Mouse (Mus musculus) layer of hippocampus, adult 8-10 months (tissue): ENCODE data around the gene Cdc42bpg. TPM values are rescaled to one million over a fixed set of nuclear protein-coding genes. Genes with fewer than 3 reads are reported as not detected.

Source experiments
- DNase-seq, 2 experiments: peaks; one replicate each; pipeline ENCODE4 v3.0.0; 2022; ENCODE audit warnings: low spot score in 2 of 2
- total RNA-seq, 4 experiments: library from RNA; stranded (reverse); gene quantifications; 2 replicates each; pipeline ENCODE4 v1.2.4; 2022

The Cdc42bpg gene
- total RNA-seq, 4 experiments from 2014 or later = 5.9 to 9.5 (median 6.5) TPM

DNA sequence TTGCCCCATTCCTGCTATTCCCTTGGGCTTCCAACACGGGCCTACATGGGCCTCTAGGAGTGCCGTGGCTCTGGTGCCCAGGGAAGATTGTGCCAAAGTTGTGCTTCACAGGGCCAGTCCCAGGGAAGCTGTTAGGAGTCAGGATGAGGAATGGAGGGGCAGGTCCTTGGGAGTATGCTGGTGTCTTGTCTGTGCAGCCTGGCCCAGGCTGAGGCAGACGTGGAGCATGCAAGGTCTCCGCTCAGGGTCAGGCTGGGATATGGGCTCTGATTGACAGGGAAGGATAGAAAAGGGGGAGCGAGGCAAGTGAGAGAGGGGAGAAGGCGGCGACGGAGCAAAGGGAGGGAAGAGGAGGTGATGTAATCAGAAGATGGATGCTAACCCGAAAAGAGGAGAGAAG is 18.5 kb downstream of the Cdc42bpg start:
- DNase-seq = no peak

DNA sequence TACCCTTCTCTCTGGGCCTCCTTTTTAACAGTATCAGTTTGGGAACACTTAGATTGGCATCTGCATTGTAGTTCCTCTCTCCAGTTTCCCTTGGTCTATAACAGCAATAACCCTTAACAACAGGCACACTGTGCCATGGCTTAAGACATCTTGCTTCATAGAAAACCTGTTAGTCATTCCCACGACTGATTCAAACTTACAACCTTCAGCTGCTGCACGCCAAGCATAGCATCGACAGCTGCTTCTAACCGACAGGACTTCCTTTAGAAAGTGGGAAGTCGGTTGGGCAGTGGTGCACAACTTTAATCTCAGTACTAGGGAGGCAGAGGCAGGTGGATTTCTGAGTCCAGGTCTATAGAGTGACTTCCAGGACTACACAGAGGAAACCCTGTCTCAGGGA is 24.9 kb downstream of the Cdc42bpg start:
- no peak for DNase-seq

DNA sequence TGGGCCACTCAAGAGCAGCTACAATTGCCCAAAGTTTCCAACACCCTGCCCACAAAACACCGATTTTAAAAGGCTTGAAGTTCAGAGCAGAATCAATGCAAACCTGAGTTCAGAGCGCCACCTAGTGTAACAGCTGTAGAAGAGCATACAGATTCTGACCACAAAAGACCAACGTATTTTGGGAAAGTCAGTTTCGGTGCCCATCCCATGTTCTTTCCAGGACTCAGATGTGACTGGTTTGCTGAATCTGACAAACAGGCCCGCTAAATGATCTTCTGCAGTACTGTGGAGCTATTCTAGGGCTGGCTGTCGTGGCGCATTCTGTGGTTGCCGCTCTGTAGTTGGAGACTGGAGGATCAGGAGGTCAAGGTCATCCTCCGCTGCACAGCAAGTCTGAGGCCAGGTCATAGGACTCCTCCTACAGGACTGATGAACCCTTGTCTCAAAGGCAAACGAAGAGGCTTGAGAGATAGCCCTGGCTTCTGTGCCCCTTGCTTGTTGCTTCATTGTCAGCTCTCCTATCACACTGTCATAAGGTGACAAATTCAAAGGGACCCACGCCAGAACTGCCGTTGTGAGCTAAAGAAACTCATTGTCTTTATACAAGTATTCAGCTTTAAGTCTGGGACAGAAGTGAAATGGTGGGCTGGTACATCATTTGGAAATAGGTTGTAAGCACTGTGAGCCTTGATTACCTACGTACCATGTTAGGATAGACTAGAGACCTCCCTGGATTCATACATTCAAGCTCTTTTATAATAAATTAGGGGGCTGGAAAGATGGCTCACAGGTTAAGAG is 25.7 kb downstream of the Cdc42bpg start:
- DNase-seq = no peak

DNA sequence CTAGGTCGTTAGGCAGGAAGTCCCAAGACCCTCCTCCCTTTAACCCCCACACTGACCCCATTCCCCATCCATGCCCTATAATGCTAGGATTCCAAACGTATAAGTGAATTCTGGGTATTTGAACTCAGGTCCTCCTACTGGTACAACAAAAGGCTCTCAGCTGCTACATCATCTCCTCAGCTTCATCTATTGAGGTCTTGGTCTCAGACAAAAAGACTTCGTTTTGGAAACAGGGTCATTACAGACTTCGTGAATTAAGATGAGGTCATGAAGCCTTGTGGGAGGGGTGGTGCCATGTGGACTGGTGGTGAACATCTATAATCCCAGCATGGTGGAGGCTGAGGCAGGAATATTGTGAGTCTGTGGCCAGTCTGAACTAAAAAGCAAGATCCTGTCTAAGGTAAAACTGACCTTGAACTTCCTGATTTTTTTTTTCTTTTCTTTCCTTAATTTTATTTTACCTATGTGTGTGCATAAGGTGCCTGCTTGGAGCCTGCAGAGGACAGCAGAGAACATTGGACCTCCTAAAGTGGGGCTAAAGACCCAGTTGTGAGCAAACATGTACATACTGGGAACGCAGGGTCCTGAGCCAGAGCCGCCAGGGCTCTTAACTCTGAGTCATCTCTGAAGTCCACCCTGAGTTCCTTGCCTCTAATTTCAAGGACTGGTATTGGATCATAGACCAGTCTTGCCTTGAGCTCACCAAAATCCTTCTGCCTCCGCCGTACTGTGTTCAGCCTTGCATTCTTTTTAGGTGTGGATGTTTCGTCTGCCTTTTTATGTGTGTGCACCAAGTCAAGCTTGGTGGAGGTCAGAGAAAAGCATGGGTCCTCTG is 27.7 kb downstream of the Cdc42bpg start:
- no peak for DNase-seq

DNA sequence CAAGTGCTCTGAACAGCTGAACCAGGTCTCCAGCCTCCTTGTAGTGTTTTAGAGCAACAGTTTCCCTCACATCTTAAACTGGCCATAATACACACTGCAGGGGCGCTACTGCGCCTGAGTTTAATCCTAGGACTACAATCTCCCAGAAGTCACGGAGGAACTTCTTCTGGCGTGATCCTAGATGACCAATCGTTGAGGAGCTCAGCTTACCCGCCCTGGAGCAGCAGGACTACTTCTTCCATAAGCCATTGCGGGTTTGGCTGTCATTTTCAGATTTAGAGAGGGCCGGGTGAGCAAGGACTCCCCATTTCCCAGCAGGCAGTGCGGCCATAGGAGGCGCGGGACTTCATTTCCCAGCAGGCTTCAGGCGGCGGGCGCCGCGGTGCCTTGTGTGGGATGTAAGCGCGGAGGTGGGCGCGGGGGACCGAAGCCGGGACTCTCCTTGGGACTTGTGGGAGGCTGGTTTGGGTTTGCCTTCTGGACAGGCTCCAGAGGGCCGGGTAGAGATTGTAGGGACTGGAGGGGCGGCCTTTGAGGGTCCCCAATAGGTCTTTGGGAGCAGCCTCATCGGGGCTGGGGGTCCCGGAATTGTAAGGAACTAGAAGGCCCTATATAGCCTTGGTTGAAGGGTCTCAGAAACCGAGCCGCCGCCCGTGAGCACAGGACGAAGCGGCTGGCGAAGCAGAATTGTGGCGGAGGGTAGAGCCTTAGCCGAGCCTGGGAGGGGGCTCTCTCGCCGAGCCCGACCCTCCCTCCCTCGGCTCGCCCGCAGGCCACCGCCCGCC is 28.6 kb downstream of the Cdc42bpg start, which contains the start of gene Men1:
TSS of gene Men1 (plus strand) at position 307 of the 785 bp plus-strand sequence.
- peak; percentile 96 to 97 for DNase-seq

DNA sequence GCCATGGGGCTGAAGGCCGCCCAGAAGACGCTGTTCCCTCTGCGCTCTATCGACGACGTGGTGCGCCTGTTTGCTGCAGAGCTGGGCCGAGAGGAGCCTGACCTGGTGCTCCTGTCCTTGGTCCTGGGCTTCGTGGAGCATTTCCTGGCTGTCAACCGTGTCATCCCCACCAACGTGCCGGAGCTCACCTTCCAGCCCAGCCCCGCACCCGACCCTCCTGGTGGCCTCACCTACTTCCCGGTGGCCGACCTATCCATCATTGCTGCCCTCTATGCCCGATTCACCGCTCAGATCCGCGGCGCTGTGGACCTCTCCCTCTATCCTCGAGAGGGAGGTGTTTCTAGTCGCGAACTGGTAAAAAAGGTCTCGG is 29.2 kb downstream of the Cdc42bpg start:
- DNase-seq = no peak

DNA sequence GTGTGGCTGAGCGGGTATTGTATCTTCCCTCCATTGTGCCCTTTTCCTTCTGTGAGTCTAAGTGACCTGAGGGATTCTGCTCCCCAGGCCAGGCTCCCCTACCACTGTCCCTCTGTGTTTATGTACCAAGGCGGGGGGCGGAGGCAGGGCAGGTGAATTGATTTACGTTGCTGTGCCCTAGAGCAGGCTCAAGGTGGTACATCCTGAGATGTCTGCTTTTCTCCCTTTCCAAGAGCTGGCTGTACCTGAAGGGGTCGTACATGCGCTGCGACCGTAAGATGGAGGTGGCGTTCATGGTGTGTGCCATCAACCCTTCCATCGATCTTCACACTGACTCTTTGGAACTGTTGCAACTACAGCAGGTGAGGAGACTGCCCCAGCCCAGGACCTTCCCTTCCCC is 30.7 kb downstream of the Cdc42bpg start:
- no peak for DNase-seq

DNA sequence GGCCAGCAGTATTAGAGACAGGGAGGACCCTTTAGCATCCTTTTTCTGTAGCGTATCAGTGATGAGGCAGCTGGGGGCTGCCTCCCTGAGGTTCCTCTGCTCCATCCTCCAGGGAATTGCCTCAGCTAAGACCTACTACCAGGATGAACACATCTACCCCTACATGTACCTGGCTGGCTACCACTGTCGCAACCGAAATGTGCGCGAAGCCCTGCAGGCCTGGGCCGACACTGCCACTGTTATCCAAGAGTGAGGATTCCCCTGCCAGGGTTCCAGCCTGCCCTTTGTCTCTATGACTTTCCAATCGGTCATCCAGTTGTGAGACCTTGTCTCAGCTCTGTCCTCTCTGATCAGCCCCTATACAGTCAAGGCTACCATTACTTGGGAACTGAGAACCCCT is 31.9 kb downstream of the Cdc42bpg start:
- DNase-seq = no peak

DNA sequence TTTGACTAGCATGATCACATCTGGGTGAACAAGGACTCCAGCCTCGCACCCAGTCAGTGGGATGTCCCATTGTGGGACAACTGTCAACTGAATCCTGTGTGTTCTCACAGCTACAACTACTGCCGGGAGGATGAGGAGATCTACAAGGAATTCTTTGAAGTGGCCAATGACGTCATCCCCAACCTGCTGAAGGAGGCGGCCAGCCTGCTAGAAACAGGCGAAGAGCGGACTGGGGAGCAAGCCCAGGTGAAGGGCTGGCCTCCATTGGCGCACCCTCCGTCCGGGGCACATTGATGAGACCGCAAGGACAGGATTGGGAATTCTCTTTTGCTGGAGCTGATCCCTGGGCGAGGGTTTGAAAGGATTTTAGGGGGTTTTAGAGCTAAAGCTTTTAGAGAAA is 32.5 kb downstream of the Cdc42bpg start:
- DNase-seq = no peak

DNA sequence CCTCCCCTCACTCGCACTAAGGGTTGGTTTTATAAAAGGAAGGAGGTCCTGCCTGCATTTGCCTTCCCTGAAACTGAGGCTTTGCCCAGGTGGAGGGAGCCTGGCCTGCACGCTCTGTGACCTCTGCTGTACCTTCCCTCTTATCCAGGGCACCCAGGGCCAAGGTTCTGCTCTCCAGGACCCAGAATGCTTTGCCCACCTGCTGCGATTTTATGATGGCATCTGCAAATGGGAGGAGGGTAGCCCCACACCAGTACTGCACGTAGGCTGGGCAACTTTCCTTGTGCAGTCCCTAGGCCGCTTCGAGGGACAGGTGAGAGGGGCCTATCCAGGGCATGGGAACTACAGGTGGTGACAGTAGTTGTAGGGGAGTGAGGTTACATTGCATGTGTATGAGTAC is 32.9 kb downstream of the Cdc42bpg start:
- no peak for DNase-seq

DNA sequence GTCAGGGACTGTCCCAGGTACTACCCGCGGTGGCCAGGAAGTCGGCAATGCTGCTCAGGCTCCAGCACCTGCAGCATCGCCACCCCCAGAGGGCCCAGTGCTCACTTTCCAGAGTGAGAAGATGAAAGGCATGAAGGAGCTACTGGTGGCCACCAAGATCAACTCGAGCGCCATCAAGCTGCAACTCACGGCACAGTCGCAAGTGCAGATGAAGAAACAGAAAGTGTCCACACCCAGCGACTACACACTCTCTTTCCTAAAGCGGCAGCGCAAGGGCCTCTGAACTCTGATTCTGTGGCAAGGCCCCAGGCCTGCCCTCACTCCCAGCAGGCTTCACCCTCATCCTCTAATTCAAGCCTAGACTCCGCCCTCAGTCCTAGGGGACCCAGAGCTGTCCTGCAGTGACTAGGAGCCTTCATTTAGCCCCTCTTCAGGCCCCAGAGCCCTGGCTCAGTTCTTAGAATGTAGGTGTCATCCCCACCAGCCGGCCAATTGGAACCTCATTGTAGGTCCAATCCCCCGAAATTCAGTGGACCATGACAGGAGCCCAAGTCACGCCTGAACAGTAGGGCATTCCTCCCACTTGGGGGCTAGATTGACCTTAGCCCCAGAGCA is 33.7 kb downstream of the Cdc42bpg start:
- no peak for DNase-seq

DNA sequence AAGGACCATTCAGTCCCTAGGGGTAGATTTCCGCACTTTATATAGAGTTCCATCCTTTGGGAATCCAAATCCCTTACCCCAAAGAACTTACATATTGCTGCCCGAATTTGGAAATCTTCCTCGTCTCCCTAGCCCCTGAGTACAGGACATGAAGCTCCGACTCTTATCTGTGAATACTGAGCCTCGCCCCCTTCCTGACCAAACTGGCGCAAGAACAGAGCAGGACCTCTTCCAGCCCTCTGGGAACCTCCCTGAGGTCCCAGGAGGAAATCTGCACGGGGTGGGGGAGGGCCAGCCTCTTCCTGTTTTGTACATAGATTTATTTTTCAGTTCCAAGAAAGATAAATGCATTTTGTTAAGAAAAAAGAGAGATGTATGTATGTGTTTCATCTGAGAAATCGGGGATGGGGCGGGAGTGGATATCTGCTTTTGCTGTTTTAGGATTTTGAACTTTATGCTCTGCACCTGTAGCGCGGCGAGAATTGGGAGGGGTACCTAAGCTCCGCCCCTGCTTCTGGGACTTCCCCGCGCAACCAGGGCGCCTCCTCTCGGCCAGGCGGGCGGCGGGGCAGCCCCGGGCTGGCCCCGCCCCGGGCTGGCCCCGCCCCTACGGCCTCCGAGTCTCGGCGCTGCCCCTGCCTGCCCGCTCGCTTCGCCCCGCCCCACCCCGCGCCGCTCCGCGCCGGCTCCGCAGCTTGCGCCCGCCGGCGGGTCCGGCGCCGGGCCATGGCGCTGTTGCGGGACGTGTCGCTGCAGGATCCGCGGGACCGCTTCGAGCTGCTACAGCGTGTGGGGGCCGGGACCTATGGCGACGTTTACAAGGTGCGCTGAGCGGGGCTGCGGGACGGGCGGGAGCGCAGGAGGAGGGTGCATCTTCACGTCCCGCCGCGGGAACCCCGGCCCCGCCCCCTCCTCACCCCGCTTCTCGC is 34.5 kb downstream of the Cdc42bpg start, which contains the start of gene Map4k2:
TSS of gene Map4k2 (plus strand) at position 612 of the 929 bp plus-strand sequence.
- peak in 1 of 2 experiments; percentile 57 for DNase-seq

DNA sequence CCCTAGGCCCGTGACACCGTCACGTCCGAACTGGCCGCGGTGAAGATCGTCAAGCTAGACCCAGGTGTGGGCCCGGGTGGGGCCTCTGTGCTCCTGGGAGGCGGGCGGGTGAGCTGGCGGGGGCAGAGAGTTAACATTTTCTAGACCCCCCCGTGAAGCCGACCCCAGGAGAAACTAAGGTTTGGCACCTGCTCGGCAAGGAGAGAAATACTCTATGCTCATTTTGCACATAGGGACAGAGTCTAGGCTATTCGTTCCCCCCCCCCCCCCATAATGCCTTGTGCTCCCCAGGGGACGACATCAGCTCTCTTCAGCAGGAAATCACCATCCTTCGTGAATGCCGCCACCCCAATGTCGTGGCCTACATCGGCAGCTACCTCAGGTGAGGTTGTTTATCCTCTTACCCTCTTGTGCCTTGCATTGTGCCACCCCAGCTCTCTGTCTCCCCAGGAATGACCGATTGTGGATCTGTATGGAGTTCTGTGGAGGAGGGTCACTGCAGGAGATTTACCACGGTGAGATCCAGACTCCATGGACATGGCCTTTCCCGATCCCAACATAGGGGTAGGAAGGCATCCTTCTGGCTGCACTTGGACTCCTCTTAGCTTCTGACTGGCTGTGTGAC is 35.3 kb downstream of the Cdc42bpg start:
- no peak for DNase-seq

DNA sequence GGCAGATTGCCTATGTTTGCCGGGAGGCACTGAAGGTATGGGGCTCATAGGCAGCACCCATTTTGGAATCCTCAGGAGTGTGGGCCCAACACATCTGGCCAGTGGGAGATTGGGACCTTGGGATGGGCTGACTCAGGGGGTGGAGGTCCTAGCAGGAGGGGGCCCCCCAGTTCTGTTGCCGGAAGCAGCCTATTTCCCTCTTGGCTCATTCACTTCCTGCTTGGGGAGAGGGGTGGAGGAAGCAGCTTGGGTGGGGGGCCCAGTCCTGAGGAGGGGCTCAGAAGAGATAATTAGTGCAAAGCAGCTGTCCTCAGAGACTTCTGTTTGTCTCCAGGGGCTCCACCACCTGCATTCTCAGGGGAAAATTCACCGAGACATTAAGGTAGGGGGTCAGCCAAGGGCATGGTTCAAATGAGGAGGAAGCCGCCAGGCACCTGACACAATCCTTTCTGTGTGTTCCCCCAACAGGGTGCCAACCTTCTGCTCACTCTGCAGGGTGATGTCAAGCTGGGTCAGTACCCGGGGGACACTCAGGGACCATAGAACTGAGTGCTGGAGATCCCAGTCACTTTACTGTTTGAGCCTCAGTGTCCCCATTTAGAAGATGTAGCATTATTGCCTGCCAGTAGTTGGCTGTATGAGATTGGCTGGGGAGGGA is 36.1 kb downstream of the Cdc42bpg start:
- no peak for DNase-seq

DNA sequence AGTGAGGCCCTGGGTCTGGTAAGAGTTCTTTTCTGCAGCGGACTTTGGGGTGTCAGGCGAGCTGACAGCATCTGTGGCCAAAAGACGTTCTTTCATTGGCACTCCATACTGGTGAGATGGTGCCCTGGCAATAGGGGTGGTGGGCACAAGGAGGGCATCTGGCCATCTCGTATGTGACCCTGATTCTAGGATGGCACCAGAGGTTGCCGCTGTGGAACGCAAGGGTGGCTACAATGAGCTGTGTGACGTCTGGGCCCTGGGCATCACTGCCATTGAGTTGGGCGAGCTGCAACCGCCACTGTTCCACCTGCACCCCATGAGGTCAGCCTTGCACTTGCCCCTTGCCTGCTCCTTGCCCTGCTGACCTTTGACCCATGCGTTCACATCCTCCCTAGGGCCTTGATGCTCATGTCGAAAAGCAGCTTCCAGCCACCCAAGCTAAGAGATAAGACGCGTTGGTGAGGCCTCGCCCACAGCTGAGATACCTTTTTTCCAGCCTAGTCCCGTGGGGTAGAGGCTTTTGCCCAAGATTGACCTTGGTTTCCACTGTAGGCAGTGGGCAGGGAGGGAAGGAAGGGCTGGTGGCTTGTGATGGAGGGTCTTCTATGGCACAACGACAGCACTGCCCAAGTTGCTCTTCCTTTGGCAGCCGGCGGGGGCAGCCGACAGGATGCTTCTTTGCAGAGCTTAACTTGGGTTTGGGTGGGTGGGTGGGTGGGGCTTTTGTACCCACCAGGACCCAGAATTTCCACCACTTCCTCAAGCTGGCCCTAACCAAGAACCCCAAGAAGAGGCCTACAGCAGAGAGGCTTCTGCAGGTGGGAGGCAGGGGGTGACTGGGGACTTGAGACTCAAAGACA is 37.0 kb downstream of the Cdc42bpg start:
- DNase-seq = no peak

DNA sequence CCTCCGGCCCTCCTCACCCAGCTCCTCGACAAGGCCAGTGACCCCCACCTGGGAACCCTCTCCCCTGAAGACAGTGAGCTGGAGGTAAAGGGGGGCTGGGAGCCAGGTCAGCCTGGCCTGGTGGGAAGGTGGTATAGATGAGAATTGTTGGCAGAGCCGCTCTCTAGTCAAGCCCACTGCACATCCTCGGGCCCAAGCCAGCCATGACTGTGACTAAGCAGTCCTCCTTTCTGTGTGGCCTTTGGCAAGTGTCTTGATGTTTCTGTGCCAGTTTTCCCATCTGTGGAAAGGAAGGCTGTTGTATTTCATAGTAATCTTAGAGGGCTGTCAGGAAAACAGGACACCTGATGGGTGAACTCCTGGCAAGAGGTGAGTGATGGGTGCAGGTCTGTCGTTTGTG is 37.7 kb downstream of the Cdc42bpg start:
- DNase-seq = no peak

DNA sequence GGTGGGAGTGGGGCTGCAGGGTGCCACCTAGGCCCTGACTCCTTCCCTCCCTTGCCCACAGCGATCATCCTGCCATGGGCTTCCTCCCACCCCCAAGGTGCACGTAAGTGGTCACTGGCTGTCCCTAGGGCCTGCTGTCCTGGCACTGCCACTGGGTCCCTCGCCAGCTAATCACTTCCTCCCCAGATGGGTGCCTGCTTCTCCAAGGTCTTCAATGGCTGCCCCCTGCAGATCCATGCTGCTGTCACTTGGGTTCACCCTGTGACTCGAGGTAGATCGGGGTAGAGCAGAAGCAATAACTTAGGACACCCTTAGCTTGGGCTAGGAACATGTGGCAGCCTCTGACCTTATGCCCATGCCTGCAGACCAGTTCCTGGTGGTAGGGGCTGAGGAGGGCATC is 39.8 kb downstream of the Cdc42bpg start:
- DNase-seq = no peak

DNA sequence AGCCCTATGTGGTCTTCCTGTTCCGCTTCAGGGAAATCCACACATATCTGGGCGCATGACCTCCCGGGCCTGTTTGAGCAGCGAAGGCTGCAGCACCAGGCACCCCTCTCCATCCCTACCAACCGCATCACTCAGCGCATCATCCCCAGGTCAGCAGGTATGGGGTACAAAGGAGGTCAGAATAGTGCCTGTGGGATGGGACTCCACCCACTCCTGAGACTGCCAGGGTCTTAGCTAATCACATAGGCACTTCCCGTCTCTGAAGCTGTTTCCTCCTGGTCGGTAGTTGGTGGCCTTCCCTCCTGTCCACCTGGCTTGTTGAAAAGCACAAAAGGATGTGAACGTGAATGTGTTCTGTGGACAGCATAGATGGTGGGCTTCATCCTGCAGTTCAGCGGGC is 40.4 kb downstream of the Cdc42bpg start:
- DNase-seq = no peak
